Mouse (Mus musculus) bone marrow, adult 2 months (tissue): Measurements from ENCODE around the gene Gpr61. TPM values are rescaled to one million over a fixed set of nuclear protein-coding genes. Genes with fewer than 3 reads are reported as not detected.

Experiments
- H3K27ac ChIP-seq: fragments of 200-500 bp; 2 replicates; pipeline ENCODE4 v1.5.1; 2012; ENCODE audit warnings: low read depth, mild to moderate bottlenecking, control low read depth, inconsistent platforms, low read length; ENCODE audit not compliant: control insufficient read depth, poor library complexity, insufficient read depth
- H3K4me1 ChIP-seq: fragments of 200-500 bp; 2 replicates; pipeline ENCODE4 v1.6.1; 2011; ENCODE audit warnings: low read length; ENCODE audit not compliant: control insufficient read depth, insufficient read depth
- H3K4me3 ChIP-seq: fragments of 200-500 bp; replicated peaks from 2 replicates; pipeline ENCODE3; 2011; ENCODE audit warnings: mild to moderate bottlenecking, low read depth, low read length, control low read depth; ENCODE audit not compliant: control insufficient read depth
- CTCF ChIP-seq: fragments of 200-500 bp; IDR thresholded peaks from 2 replicates; pipeline ENCODE4 v1.5.1; 2011; ENCODE audit warnings: low read length, control low read depth; ENCODE audit not compliant: control insufficient read depth, insufficient read depth
- POLR2A ChIP-seq: fragments of 200-500 bp; IDR thresholded peaks from 2 replicates; pipeline ENCODE4 v1.6.1; 2011; ENCODE audit warnings: low read depth, mild to moderate bottlenecking, control low read depth, low read length, borderline replicate concordance; ENCODE audit not compliant: control insufficient read depth
- WGBS: fragments of 180-500 bp; shearing (Covaris S2); methylation state at CpG from one replicate; pipeline ENCODE4 v1.1.7; 2018; 5-methylcytosine and 5-hydroxymethylcytosine counted together
- polyA plus RNA-seq: library from polyadenylated mRNA; stranded (reverse); fragments of >200 nt; gene quantifications from 2 replicates; pipeline ENCODE4 v1.2.4, GENCODE M21; 2011; ENCODE audit warnings: low replicate concordance; ENCODE audit not compliant: missing spikeins, insufficient read depth, insufficient read length

The Gpr61 gene
- not detected in 2 replicates for polyA plus RNA-seq

DNA sequence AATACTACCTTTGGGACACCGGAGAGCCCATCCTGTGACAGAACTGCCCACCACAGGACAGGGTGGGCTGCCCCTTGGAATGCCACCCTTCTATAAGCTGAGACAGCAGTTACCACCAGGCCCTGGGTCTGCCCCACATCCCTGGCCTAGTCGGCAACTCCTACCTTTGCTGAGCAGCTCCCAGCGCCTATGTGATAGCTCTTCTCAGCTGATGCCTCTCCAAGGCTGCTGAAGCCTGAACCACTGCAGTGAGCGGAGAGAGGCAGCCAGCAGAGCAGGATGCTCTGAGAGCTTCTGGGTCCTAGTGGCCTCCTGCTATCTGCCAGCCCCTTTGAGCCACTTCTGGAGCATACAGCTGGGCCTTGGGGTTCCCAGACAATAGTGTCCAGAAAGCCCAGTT, at the start of gene Gpr61:
Gene Gpr61 (minus strand): TSS at position 227 of the 400 bp plus-strand sequence.
- no peak within 1 kb of the TSS for H3K27ac ChIP-seq
- H3K4me3 ChIP-seq: no peak within 1 kb of the TSS
- TF ChIP-seq POLR2A (no peak), CTCF (no peak)
- 73% methylated on average over 4 of the region's 4 CpGs for WGBS
- H3K4me1 ChIP-seq: peaks cover 2% of the 10 kb centered on the region

DNA sequence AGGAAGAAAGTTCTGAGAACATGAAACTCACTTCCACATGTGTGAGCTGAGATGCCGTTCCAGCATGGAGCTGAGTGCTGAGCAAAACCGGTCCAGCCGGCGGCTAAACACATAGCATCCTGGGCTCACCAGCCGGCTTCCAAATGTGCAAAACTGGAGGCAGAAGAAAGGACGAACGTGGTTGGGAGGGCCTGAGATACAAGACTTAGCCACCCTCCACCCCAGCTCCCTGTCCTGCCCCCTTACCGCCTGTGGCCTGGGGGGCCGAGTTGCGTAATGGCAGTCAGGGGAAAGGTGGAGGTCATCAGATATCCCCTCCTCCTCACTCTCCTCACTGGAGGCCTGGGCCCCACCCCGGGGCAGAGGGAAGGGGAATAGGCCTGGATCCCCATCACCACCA, 49.8 kb upstream of the Gpr61 start:
- Histone ChIP-seq H3K4me3 (no peak overlapping the region), H3K27ac (no peak overlapping the region), H3K4me1 (peaks cover 1% of the 10 kb centered on the region; the same call in 1 of the 2 replicates)
- no peak for TF ChIP-seq POLR2A
- no peak for TF ChIP-seq CTCF
- WGBS: 76% methylated on average over 11 of the region's 11 CpGs

DNA sequence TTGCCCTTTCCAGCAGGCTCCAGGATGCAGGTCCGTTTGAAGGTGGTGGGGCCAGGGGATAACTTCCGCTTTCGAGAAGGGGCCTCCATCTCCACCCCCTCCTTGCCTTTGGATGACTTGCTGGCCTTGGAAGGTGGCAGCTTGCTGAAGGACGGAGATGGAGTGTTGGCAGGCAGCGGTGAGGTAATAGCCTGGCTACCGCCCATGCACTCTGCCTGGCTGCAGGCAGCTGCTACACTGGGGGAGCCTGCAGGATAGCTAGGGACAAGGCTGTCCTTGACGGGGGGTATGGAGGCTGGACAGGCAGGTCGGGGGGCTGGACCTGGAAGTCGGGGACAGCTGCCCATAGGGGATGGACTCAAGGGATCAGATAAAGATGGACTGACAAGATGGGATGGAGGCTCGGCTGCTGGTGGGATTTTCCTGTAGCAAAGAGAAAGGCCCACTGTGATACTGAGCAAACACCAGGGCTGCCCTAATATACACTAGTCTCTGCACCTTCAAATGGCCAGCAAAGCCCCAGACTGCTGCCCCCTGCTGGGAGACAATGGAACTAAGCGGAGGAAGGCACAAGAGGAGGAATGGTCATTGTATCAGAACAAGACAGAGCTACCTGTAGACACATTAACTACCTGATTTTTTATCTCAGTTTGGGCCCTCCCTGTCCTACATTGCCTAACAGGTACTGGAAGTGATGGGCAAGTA, 49.1 kb upstream of the Gpr61 start:
- WGBS: 83% methylated on average over 11 of the region's 11 CpGs

GRCm38 (mm10) chr3:108203212-108203611, 48.5 kb upstream of the Gpr61 start:
- 85% methylated on average over 13 of the region's 13 CpGs for WGBS
- no peak overlapping the region for H3K4me3 ChIP-seq
- H3K27ac ChIP-seq: no peak overlapping the region
- peaks cover 4% of the 10 kb centered on the region; the same call in 1 of the 2 replicates for H3K4me1 ChIP-seq
- TF ChIP-seq POLR2A: no peak
- no peak for TF ChIP-seq CTCF

More for the DNA sequence above, 49.1 kb upstream of the Gpr61 start:
- H3K4me1 ChIP-seq: peaks cover 4% of the 10 kb centered on the region; the same call in 1 of the 2 replicates
- TF ChIP-seq POLR2A (no peak), CTCF (peak; percentile 90)
- H3K27ac ChIP-seq: no peak overlapping the region
- no peak overlapping the region for H3K4me3 ChIP-seq

GRCm38 (mm10) chr3:108202506-108202905, 47.8 kb upstream of the Gpr61 start:
- no peak for TF ChIP-seq CTCF
- TF ChIP-seq POLR2A: no peak
- H3K27ac ChIP-seq: no peak overlapping the region
- H3K4me1 ChIP-seq: peaks cover 4% of the 10 kb centered on the region; the same call in 1 of the 2 replicates
- no peak overlapping the region for H3K4me3 ChIP-seq

DNA sequence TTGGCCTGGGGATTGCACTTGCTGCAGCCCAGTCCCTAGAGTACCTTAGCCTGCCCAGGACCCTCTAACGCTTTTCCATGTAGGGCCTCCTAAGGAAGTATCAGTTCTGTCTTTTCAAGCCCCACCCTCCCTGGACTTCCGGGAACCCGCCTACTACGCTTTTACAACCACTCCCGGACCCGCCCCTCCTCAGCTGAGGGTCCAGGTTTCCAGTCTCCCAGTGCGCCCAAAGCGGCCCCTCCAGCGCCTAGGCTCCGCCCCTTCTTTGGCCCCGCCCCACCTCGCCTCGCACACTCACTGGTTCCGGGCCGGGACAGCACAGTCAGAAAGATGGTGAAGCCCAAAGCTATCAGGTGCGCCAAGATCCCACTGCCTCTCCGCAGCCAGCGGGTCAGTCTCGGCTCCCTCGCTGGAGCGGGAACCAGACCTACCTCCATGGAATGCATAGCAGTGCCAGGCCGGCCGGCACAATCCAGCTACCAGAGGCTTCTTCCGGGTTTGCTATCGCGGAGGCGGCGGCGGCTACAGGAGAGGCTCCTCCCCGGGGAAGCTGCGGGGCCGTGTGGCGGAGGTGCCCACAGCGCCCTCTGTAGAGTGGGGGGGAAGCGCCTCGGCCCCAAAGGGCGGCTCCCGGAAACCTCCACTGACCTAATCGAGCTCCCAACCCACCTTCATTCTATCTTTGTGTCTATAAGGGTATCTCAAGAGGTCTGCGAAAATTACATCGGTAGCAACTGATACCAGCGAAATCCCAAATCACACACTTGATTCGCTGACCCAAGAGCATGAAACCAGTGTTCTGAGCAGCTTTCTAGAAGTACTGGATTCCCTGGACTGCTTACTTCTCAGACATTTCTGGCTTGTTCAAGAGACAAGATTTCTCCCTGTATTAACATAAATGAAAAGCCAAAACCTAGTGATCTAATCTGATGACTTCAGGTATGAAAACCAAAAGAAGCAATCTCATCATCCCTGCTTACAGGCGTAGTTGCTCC, 45.9 kb upstream of the Gpr61 start, which contains the start of gene Cyb561d1:
Gene Cyb561d1 (minus strand): TSS at position 884 of the 995 bp plus-strand sequence.
- TF ChIP-seq POLR2A (peak; percentile 56; the same call in 1 of the 2 replicates), CTCF (peak; percentile 53; the same call in 1 of the 2 replicates)
- peaks cover 4% of the 10 kb centered on the region; the same call in 1 of the 2 replicates for H3K4me1 ChIP-seq
- H3K27ac ChIP-seq: peak within 1 kb of the TSS; percentile 98
- 3% methylated on average over 44 of the region's 44 CpGs for WGBS
- peak within 1 kb of the TSS; percentile 96 for H3K4me3 ChIP-seq

- TF ChIP-seq POLR2A: no peak
- no peak for TF ChIP-seq CTCF
- Histone ChIP-seq H3K4me3 (no peak overlapping the region), H3K27ac (no peak overlapping the region), H3K4me1 (peaks cover 4% of the 10 kb centered on the region; the same call in 1 of the 2 replicates)
- WGBS: 87% methylated on average over 6 of the region's 6 CpGs
Measured at GRCm38 (mm10) chr3:108199231-108199630, 44.5 kb upstream of the Gpr61 start.

DNA sequence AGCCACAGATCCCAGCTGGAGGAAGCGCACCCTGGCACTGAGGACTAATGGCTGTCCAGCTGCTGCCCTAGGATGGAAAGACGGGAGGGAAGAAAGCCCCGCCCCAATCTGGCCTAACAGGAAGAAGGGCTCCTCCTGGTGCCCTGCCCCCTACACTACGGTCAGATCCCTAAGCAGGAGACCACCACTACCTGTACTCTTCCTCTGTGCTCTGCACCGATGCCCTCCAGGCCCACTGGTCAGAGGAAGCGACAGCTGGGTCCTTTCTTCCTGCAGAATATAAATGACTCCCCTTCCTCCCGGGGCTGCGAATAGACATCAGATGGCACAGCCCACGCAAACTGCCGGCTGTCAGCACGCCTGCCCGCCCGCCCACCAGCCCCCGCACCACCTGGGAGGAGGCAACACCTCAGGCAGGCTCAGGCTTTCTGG, 42.4 kb upstream of the Gpr61 start:
- no peak overlapping the region for H3K4me3 ChIP-seq
- no peak for TF ChIP-seq POLR2A
- no peak for TF ChIP-seq CTCF
- H3K27ac ChIP-seq: no peak overlapping the region; the same call in 1 of the 2 replicates
- peaks cover 4% of the 10 kb centered on the region; the same call in 1 of the 2 replicates for H3K4me1 ChIP-seq
- WGBS: 69% methylated on average over 14 of the region's 14 CpGs
